Mouse (Mus musculus) gonadal fat pad, adult 2 months (tissue): ENCODE results near the gene Prkaca. TPM values are rescaled to one million over a fixed set of nuclear protein-coding genes. Genes with fewer than 3 reads are reported as not detected.
A peak's percentile ranks its signal among the peaks of the same experiment; 100 is the strongest.

Experiments used
- DNase-seq: peaks from one replicate; pipeline ENCODE4 v3.0.0-alpha.2; 2012; ENCODE audit warnings: low read depth
- polyA plus RNA-seq: library from polyadenylated mRNA; depleted of rRNA; stranded (reverse); fragments of >200 nt; gene quantifications from 2 replicates; pipeline ENCODE4 v1.2.3, GENCODE M21; 2012; rRNA removed

Prkaca gene
- polyA plus RNA-seq, result 127 and 129 TPM in 2 replicates

DNA sequence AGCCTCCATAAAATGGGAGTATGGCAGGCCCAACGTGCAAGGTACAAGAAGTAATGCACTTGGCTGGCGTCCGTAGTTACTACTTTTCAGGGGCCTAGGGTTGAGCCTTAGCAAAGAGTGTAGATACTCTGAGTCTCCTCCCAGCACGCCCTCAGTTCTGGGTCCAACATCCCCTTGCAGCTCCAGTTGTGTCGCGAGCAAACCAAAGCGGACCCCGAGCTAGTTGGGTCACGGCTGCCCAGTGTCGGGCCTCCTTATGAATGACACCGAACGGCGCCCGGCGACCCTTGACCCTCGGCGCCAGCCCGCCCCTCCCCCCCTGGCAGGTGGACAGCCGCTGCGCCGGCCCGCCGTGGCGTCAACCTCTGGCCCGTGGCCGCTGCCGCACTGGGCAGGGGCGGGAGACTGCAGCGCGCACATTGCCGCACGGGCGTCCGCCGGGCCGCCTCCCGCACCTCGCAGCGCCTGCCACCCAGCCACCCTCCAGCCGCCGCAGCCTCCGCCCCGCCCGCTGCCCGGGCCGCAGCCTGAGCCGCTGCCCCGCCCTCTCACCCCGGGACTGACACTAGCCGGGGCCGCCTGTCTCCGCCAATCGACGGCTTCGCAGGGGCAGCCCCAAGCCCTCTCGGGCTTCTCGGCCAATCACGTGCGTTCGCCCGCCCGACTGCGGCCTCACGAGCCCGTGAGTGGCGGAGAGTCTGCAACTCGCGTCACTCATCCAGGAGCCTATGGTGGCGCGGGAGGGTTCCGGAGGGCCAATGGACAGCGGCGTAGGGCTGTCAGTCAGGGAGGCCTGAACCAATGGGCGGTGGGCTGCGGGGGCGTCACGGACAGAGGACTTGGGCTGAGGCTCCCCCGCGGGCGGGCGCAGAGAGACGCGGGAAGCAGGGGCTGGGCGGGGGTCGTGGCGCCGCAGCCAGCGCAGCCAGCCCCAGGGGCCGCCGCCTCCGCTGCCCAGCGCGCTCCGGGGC lies at the start of gene Prkaca:
Gene Prkaca, plus strand, starts transcription at position 844 of the 971 bp plus-strand sequence.
- DNase-seq, result peak; percentile 91

DNA sequence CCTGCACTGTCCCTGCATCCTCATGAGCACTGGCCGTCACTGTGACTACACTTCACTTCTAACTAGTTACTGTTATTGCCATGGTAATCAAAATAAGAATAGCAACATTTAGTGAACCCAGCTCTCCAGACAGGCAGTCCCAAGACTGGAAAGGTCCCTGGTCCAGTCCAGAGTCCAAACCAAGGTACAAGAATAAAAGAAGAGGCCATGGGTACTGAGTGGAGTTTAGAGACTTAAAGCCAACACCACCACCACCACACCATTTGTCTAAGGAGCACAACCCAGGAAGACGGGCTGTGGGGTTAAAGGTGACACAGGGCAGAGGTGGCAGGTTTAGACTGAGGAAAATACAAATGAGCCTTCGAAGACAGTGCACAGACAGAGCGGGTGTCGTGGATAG lies 48.2 kb upstream of the Prkaca start:
- DNase-seq, result no peak

DNA sequence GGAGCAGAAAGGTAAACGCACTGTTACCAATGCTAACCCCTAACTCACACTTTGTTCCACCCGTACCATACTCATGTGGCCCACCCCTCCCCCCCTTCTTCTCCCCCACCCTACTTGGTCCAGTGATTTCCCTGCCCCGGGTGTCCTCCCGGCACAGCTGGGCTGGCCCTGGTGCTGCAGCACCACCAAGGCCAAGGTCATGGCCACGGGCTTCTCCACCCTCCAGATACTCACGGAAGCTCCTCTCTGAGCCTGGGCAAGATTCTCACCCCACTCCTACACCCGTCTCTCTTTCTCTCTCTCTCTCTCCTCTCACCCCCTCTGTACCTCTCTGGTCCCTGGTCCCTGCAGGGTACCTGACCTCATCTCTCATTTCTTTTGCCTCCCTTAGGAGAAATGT lies 46.5 kb upstream of the Prkaca start:
- no peak for DNase-seq

DNA sequence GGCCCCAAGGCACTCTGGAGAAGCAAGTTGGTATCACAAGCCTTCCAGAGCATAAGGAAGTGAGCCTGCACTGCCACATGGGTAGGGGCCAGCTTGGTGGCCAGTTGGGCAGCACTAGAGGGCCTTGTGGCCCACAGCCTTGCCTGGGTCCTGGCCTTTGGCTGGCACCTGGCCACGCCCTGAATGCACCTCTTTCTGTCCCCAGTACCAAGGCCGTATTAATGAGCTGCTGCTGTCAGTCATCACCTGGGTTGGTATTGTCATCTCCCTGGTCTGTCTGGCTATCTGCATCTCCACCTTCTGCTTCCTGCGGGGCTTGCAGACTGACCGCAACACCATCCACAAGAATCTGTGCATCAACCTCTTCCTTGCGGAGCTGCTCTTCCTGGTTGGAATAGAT lies 38.6 kb upstream of the Prkaca start:
- no peak for DNase-seq

DNA sequence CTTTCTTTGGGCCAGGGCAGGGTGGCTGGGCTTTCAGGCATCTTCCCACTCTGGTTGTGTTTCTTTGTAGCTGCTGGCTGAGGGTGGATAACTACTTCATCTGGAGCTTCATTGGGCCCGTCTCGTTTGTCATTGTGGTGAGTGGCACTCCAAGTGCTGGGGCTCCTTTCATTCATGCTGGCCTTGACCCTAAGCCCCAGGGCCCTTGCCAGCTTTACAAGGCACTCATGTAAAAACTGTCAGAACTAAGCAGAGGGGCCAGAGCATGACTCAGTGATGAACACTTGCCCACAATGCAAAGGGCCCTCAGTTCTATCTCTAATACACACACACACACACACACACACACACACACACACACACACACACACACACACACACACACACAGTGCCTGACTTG lies 37.8 kb upstream of the Prkaca start:
- DNase-seq, result no peak

DNA sequence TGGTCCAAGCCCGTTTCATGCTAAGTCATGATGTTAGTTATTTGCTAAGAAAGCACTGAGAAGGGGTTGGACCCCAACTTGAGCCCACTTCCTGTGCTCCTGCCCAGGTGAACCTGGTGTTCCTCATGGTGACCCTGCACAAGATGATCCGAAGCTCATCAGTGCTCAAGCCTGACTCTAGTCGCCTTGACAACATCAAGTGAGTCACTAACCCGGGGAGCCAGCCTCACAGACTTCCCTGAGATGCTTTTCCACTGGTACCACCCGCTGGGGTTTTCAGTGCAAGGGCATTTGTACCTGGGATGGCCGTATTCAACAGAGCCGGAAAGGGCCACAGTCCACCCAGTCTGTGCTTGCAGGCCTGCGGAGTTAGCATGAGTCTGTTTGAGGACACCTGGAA lies 37.4 kb upstream of the Prkaca start:
- DNase-seq, result no peak

DNA sequence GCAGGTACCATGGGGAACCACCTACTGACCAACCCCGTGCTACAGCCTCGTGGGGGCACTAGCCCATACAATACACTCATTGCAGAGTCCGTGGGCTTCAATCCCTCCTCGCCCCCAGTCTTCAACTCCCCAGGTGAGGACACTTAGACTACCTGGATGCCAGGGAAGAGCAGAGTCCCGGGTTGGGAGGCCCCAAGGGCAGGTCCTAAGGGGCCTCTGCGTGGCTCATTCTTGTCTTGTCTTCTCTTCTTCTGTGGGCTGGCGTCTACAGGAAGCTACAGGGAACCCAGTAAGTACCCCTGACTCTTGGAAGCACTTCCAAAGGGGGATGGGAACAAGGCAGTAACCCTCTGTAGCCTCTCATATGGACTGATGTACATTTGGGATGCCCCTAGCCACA lies 35.1 kb upstream of the Prkaca start:
- DNase-seq, result no peak

DNA sequence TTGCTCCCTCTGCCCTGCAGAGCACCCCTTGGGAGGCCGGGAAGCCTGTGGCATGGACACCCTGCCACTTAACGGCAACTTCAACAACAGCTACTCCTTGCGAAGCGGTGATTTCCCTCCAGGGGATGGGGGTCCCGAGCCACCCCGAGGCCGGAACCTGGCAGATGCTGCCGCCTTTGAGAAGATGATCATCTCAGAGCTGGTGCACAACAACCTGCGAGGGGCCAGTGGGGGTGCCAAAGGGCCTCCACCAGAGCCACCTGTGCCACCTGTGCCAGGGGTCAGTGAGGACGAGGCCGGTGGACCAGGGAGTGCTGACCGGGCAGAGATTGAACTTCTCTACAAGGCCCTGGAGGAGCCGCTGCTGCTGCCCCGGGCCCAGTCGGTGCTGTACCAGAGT lies 34.5 kb upstream of the Prkaca start:
- DNase-seq, result no peak

DNA sequence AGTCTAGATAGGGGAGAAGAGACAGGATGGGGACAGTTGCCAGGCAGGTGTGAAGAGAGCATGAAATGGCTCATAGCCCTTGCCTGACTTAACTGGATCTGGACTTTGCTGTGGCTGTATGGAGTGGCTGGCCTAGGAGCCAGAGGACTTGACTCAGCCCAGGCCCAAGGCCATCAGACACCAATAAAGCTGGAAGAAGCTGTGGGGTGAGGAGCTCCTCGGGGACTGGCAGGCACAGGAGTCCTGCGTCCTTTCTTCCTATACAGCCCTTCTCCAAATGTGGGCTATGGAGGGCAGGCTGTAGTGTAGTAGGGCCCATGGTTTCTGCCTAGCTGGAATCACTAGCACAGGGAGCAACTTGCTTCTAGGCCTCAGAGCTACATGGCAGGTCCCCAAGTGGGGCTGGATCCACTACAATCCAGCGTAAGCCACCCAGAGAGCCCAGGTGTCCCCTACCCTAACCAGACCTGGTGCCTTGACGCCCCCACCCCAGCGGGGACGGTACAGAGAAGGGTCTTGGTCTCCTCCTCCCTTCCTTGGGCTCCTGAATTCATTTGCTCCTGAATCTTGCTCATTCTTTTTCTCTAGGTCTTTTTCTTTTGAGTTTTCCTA lies 31.6 kb upstream of the Prkaca start:
- no peak for DNase-seq

DNA sequence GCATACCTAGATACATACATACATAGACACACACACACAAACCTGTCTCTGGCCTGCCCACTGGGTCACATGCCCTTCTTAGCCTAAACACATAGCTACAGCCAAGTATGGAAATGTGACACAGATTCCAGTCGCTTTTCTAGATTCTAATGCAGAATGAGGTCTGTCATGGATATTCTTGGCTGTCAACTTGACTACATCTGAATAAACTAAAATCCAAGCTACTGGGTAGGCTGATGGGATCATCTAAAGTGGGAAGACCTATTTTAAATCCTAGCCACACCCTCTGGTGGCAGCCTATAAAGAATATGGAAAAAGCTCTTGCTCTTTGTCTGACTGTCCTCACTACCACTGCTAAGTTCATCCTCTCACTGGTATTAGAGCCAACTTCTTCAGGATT lies 30.3 kb upstream of the Prkaca start:
- no peak for DNase-seq

DNA sequence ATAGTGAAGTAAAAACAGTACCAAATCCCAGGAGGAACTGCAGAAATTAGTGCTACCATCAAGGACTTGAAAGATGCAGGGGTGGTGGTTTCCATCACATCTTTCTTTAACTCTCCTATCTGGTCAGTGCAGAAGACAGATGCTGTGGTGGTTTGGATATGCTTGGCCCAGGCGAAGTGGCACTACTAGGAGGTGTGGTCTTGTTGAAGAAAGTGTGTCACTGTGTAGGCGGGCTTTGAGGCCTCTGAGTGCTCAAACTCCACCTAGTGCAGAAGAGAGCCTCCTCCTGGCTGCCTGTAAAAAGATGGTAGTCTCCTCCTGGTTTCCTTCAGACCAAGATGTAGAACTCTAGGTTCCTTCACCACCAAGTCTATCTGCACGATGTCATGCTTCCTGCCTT lies 27.3 kb upstream of the Prkaca start:
- no peak for DNase-seq

DNA sequence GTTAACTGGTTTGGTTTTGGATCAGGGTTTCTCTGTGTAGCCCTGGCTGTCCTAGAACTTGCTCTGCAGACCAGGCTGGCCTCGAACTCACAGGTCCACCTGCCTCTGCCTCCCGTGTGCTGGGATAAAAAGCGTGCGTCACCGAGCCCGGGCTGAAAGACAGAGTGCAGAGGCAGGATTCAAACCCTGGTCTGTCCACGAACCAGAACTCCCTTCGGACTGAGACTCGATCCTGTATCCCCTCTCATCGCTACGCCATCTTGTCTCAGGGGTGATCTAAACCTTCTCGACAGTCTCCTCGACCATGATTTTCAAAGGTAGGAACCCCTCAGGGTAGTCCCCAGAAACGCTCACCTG lies 18.1 kb upstream of the Prkaca start:
- no peak for DNase-seq

DNA sequence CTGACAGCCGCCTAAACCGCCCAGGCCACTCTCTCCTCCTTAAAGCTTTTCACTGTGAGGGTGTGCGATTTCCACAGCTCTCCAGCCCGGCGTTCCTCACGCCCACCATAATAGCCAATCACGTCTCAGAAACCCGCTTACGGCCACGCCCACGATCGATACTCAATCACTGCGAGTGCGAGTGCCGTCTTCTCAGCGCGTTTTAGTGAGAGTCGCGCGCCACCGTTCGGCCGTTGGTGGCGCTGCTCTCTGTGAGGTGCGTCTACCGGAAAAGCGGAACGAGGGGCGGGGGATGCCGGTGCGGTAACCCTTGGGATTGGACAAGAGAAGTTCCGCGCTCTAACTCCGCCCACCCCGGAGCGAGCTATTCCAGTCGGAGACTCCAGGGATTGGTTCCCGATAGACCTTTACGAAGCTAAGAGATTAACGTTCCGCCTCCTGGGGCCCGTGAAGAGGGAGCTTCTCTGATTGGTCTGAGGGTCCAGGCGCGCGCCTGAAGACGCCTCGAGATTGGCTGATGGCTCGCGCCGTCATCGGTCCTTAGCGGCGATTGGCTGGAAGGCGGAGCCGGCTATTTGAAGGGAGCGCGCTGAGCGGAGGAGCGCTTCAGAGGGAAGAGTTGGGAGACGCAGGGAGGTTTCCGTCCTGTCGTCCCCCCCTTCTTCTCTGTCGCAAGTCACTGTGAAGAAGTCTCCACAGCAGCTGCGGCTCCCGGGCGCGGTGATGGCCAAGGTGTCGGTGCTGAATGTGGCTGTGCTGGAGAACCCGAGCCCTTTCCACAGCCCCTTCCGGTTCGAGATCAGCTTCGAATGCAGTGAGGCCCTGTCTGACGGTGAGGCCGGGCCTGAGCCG lies 17.5 kb upstream of the Prkaca start, which contains the start of the genes Gm10644 and Asf1b:
Gene Gm10644, minus strand, starts transcription at position 100 of the 852 bp plus-strand sequence.
Gene Asf1b, plus strand, starts transcription at position 402 of the 852 bp plus-strand sequence.
- peak; percentile 95 for DNase-seq

DNA sequence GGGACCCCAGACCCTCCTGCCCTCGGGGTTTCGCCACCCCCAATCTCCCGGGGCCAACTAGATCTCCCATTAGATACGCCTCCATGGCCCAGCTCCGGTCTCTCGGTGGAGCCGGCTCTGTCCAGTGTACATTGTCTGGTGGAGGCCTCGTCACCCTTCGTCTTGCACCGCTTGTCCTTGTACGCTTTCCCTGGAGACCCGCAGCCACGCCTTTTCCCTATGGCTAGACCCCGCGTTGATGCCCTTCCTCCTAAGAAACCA lies 16.9 kb upstream of the Prkaca start:
- no peak for DNase-seq

DNA sequence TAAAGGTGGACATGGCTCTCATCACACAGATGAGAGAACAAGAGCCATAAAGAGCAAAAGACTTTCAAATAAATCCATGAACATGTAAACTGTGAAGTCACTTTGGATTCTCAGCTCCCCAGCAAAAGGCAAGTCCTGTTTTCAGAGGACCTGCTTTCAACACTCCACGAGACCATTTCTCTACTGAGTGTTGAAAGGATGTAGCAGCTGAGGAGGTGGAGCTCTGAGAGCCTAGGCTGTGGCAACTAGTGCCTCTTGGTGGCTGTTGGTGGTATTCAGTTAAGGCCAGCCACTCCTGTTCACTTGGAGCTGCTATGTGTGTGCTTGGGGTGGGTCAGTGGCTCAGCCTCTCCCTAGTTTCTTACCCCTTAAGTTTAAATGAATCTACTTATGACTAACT lies 16.0 kb upstream of the Prkaca start:
- no peak for DNase-seq

DNA sequence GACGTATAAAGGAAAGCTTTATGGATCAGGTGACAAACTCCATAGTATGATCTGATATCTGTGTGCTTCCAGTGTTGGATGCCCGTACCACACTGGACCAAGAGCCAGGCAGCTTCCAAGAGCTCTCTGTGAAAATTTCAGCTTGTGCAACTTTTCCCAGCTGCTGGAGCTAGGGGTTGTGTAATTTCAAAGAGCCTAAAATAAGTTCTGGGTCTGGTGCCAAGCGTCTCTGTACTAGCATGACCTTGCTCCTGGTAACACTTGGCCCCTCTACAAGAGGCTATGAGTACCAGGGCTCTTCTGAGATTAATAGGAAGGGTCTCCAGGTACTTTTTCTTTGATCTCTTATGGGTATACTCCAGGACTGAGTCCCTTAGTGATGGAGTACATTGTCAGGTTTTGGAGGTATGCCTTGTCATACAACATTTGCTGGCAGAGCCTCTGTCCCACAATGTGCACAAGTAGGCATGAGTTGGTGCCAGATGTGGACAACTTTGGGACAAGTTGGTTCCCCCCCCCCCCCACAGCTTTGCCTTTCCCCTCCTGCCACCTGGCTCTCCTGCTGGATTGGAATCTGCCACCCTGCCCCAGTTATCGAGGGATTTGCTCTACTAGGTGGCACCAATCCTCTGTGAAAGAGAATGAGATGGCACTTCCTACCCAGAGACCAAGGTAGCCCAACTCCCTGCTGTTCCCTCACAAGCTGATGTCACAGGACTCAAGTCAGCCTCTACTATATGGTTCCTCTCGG lies 8.6 kb upstream of the Prkaca start:
- peak; percentile 61 for DNase-seq

DNA sequence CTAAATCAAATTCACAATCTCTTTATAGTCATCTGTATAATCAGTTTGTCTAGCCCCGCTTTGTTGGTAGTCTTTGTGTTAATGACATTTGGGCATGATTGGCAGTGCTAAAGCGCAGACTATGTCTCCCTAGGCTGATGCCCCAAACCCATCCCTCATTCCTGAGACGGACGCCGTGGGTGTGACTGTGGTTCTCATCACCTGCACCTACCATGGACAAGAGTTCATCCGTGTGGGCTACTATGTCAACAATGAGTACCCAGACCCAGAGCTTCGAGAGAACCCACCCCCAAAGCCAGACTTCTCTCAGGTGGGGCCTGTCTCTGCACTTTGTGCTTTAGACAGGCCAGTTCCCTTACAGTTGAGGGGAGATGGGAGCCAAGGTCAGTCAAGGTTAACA lies 5.1 kb upstream of the Prkaca start:
- no peak for DNase-seq

DNA sequence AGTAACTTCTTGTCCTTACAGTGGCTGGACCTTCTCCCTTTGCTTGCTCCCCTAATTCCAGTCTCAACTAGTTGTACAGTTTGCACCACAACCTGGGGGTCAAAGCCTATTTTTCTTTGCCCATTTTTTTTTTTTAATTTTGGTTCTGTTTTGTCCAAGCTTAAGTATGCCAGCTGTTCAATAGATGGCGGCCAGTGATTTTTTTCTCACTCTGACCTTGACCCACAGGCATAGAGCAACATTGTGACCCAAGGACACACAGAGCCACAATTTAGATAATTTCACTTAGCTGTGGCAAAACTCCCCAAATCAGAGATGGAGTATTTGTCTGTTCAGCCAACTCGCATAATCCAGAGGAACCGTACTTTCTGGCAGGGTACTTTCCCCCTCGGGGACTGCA lies 1.7 kb upstream of the Prkaca start:
- DNase-seq, result no peak

DNA sequence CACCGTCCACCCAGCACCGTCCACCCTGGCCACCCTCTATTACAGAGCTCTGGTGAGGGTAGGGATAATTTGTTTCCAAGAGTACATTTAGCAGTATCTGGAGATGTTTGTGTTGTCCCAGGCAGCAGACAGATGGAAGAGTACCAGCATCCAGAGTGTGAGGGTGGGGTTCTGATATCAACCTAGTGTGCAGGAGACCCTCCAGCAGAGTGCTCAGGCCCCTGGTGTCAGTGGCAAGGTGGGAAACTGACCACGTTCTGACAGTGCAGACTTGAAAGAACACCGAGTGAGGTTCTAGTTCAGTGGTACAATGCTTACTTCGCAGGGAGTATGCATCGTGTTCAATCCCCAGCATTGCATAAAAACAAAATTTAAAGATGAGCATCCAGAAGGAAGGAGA lies 1.1 kb upstream of the Prkaca start:
- no peak for DNase-seq

DNA sequence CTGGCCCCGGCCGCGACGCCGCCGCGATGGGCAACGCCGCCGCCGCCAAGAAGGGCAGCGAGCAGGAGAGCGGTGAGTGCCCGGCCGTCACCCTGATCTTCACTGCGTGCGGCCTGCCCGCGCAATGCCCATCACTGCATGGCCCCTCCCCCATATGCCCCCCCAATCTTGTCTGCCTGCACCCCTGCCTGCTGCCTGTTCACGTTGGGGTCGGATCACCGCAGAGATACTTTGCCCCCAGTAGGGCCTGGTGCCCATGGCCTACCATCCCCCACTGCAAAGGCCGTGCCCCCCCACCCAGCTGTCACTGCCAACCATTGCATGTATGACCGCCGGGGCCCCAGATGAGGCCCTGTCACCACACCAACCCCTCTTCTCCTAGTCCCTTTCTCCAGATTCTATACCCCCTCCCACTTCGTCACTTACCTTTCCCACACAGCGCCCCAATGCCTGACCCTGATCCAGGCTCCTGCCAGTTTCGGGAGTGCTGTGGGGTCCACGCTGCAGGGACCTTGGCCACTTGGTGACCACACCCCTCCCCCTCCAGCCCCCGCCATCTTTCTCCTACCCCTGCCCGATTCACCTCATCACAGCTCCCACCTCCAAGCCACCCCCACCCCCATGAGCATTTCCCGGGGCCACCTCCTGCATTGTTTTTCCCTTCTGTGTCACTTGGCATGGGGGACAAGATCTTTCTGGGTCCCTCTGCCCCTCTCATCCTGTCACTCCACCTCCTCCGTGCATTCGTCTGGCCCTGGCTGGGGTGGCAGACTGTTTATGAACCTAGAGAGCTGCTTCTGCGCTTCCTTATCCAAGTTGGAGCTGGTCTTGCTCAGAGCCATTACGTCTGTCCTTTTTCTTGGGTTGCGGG lies 603 bp downstream of the Prkaca start:
- DNase-seq, result no peak

DNA sequence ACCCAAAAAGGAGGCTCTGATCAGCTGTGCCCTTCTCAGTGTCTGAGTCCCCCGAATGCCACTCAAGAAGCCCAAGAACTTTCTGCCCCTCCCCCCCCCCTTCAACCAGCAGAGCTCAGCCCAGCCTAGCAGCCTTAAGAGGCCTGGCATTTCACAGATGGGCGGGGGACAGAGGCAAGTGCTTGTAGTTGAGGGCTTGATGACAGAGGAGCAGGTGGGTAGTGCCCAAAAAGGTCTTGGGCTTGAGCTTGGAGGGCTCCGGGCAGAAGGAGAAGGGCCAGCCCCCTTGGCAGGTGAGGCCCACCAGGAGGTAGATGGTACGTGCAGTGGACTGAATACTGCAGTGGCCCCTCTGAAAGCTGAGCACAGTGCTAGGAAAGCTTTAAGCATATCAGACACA lies 1.7 kb downstream of the Prkaca start:
- no peak for DNase-seq
